Mouse (Mus musculus) inflammation-experienced regulatory T-cells, adult 6 months (primary cell): Measurements from ENCODE around the gene Samd11. TPM values are rescaled to one million over a fixed set of nuclear protein-coding genes. Genes with fewer than 3 reads are reported as not detected.
A peak's percentile ranks its signal among the peaks of the same experiment; 100 is the strongest.

ENCODE experiments used
- ATAC-seq: one replicate; pipeline ENCODE4 v1.8.0; 2017
- polyA plus RNA-seq, 3 experiments: library from polyadenylated mRNA; unstranded; fragments of 100-300 nt; shearing (Covaris generic); gene quantifications; one replicate each; pipeline ENCODE4 v1.2.1; 2017

Samd11 gene
- 1 to 10 TPM; 2.5 to 4.0 (median 3.2) TPM for polyA plus RNA-seq

DNA sequence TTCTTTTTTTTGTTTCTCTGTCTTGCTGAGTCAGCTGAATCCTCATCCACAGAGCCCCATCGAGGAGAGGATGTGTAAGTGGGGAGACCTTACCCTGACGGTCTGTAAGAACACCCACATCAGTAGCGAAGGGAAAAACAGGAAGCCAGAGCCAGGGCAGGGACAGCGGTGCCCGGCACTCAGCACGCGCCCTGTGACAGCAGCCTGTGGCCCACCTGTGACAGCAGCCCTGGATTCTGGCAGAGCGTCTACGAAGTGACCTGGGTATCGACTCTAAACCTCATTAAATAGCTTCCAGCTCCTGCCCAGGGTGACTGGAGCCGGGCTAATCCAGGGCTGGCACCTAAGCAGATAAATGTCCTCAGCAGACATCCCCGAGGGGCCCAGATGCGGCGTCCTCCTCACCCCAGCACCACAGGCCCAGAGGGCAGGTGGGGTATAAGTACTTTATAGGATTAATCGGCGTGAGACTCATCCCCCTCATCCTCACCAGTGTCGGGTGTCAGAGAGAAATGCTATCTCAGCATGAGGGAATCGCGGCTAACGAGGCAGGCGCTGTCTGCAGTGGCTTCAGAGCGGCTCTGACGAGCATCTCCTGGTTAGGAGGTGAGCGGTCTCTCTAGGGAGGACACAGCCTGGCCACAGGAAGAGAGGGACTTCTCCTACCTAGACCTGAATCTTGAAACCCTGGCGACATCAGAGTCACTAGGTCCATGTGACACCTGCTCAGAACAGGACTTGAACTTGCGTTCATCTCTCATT, at the start of gene Samd11:
Samd11 (minus strand) TSS at position 580 of the 762 bp plus-strand sequence.
- peak; percentile 79 for ATAC-seq

DNA sequence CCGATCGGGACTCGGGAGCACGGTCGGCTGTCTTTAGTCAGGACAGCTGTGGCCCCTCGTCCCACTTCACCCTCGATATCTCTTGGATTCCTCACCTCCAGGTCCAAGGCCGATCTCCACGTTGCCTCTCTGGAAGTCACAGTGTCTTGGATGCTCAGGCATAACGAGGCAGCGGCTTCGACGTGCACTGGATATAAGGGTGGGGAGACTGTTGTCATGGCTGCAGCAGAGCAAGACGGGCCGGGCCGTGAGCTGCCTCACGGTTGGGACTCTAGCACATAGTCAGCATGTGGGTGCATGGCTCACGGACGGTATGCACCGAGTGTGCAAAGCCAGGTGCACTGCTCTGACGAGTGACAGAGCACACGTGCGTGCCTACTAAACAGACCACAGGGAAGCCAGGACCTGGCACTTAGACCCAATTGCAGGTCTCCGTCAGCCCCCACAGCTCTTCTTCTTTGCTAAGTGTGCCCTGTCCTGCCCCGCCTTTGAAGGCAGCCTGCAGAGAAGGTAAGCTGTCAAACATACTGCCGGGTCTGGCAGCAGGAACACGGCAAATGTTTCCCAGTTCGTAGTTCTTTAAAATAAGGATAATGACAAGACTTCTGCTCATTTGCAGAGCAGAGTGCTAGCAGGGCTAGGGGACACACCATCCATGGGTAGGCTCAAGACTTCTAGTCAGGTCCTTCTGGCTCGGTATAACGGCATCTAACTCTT, 938 bp downstream of the Samd11 start:
- peak; percentile 20 for ATAC-seq

DNA sequence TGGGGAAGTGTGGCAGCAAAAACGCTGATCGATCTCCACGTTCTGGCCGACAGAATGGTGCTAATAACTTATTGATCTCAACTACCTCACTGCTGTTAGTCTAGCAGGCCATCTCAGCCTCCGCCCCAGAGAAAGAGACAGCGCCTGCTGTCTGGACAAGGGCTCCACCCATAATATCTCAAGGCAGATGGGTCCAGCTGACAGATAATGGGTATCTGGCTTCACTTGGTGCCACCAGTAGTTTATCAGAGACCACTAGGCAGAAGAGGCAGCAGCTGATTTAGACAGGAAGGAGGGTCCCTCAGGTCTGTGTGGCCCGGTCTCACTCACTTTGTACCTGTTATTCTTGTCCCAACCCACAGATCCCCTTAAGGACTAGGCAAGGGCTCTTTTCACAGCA, 2.4 kb downstream of the Samd11 start:
- no peak for ATAC-seq

DNA sequence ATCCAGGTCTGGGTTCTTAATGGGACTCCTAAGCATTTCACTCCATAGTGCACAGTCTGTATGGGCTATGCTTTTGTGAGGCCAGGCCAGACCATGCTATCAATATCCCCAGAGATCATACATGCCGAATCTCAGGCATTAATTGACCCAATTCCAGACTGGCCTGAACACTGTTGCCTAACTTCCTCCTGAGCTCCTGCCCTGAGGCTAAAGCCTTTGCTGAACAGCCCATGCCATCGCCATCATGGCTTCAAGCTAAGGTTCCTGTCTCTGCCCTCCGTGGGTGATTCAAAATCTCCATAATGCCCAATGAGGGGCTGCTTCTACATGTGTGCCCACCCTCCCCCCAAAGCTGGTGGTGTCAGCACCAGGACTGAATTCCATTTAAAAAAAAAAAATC, 2.8 kb downstream of the Samd11 start:
- no peak for ATAC-seq

DNA sequence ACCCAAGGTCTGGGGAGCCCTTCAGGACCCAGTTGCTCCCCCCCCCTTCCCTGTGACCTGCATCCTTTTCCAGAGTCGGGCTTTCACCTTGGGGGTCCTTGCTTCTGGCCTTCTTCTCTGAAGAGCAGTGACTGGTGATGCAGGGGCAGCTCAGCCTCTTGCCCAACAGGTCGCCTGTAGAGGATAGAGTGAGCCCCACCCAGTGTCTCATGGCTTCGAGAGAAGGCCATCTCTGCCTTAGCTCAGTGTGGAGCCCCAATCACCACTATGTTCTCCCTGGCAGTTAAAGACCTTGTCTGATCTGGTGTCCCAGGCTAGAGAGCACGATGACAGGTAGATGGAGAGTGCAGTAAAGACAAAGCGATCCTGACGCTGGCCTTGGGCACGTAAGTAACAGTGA, 3.3 kb downstream of the Samd11 start:
- ATAC-seq: no peak

DNA sequence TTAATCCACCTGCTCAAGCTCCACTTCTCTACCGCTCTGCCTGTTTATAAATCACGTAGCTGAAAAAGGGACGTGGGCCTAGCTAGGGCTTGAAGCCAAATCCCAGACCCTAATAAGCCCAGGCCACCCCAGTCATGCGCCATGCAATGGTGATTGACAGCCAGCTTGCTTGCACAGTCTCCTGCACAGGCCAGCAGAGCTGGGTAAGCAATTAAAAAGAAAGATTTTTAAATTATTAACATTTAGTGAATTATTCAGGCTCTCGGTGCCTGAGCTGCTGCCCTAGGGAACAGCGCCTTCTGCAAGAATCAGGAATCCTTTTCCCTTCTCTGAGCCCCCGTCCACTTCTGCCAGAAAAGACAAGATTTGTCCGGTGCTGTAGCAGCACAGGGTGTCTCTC, 4.4 kb downstream of the Samd11 start:
- ATAC-seq: no peak

DNA sequence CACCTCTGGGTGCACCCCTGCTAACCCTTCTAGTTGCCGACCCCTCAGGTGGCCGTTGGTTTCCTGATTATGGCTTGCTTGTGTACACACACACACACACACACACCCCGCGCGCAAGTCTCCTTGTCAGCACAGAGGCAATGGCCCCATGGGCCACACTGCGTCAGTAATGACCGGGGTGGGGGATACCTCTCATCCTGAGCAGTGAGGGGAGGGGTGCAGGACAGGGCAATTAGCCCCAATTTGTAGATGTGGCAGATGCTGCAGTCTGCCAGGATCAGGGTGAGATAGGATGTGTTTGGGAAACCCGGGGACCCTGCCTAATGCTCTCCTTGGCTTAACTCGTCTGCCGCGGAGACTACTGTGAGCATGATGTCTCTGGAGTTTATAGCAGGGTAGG, 5.9 kb downstream of the Samd11 start:
- ATAC-seq: no peak

DNA sequence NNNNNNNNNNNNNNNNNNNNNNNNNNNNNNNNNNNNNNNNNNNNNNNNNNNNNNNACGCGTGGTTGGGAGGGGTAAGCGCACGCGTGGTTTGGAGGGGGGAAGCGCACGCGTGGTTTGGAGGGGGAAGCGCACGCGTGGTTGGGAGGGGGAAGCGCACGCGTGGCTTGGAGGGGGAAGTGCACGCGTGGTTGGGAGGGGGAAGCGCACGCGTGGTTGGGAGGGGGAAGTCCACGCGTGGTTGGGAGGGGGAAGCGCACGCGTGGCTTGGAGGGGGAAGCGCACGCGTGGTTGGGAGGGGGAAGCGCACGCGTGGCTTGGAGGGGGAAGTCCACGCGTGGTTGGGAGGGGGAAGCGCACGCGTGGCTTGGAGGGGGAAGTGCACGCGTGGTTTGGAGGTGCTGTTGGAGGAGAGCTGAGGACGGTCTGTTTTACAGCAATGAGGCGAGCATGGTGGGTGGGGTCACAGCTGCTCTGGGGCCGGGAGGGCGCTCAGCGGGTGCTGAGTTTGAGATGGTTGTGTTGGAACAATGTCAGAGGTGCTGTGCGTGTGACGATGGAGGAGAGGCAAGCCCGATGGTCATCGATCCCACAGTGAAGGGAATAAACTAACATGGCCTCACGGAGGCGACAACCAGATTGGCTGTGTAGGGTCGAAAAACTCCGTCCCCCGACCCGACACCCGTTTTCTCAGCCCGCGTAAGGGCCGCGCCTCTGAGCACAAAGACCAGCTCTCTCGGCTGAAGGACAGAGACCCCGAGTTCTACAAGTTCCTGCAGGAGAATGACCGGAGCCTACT, 18.6 kb downstream of the Samd11 start:
- ATAC-seq: no peak

DNA sequence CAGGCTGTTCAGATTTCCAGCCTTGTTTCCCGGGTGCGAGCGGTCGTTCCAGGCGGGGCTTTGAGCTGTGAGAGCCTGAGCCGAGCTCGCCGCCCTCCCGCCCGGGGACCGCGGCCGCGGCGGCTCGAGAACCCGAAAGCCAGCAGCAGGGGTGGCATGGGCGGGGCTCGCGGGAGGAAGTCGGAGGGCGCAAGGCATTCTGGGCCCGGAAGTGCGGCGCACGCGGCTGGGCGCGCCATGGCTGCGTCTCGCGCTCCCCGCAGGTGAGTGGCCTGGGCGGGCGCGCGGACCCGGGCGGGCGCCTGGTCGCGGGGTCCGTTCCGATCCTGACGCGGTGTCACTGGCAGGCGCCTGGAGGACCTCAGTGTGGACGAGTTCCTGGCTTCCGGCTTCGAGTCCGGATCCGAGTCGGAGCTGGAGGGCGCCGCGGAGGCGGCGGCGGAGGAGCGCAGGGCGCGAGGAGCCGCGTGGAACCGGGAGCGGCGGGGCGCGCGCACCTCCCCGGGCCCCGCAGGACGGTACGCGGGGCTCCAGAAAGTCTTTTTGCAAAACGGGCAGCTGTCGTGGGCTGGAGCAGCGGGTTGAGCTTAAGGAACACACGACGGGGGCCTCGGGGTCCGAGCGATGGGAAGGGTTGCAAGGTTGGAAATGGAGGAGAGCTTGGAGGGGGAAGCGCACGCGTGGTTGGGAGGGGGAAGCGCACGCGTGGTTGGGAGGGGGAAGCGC, 19.5 kb downstream of the Samd11 start, which contains the start of gene Noc2l:
Noc2l (plus strand) TSS at position 203 of the 726 bp plus-strand sequence.
- peak; percentile 92 for ATAC-seq

DNA sequence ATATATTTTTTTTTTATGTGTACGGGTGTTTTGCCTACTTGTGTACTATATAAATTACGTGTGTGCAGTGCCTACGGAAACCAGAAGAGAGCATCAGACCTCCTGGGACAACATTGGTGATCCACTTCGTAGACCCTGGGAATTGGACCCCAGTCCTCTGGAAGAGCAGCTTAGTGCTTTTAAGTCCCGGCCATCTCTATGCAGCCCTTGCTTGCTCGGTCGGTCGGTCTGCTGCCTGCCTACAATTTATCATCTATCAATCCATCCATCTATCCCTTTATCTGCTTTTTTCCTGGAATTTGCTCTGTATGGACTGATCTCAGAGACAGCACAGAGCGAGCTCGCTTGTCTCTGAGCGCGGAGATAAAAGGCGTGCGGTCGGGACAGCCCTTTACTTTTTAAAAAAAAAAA, 20.1 kb downstream of the Samd11 start:
- ATAC-seq: peak; percentile 44

DNA sequence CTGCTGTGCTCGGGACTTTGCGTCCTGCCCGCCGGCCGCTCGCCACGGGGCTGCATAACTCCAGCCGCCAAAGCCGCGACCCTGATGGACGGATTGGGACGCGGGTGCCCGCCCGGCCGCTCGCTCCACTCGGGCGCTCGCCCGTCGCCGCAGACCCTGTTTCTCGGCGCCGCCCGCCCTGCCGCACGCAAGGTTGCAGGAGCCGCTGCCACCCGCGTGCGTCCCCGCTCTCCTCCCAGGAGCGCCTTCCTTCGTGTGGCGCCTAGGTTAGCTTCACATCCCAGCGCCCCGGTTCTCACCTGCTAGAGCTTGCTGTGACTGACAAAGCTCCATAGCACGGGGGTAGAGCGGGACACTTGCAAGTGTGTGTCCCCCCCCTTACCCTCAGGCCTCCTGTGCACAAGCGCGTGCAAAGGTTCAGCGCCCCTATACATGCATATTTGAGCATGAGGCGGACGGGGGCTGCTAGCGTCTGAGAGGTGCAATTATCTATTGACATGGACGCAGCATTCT, 20.7 kb downstream of the Samd11 start, which contains the start of gene Plekhn1:
Plekhn1 (minus strand) TSS at position 157 of the 513 bp plus-strand sequence.
- peak; percentile 24 for ATAC-seq

DNA sequence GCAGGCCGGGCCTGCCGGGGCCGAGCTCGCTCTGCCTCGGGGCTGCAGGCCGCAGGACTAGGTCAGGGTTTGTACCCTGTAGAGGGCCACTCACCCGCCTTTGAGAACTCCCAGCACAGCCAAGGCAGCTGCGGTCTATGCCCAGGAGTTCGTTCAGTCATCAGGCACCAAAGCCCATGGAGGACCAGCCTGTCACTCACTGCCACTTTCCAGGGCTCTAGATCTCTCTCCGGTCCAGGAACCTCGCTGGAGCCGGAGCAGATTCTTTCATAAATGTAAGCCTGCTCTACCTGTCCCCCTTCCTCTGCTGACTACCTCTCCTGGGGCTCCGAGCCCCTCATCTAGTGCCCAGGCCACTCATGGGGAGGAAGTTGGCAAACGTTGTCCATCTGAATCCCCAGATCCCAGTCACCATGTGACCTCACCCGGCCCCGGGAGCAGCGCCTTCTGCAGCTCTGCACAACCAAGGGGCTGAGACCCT, 21.4 kb downstream of the Samd11 start:
- ATAC-seq: no peak

DNA sequence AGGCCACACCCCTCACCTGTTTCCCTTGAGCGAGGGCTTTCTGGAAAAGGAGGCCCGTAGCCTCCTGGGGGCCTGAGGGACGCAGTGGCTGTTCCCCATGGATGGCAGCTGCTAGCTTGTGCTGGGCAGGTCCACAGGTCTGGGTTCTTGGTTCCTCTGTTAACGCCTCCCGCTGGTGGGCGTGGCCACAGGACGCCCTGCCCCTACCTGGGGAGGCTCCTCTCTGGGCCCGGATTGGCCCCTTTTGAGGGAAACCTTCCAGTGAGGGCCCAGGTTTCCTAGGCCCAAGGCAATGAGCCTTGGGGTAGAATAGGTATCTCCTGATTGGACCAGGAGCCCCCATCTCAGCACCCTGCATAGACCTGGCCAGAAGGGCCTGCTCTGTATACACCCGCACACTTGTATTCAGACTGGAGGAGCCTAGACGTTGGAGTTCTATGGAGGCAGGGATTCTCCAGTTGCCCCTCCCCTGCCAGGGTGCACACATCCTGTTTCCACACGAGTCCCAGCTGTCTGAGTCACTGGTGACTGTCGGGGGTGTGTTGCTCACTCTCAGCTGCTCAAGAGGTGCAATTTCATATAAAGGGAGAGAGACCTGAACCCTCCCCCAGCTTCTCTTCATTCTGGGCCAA, 26.9 kb downstream of the Samd11 start:
- no peak for ATAC-seq

DNA sequence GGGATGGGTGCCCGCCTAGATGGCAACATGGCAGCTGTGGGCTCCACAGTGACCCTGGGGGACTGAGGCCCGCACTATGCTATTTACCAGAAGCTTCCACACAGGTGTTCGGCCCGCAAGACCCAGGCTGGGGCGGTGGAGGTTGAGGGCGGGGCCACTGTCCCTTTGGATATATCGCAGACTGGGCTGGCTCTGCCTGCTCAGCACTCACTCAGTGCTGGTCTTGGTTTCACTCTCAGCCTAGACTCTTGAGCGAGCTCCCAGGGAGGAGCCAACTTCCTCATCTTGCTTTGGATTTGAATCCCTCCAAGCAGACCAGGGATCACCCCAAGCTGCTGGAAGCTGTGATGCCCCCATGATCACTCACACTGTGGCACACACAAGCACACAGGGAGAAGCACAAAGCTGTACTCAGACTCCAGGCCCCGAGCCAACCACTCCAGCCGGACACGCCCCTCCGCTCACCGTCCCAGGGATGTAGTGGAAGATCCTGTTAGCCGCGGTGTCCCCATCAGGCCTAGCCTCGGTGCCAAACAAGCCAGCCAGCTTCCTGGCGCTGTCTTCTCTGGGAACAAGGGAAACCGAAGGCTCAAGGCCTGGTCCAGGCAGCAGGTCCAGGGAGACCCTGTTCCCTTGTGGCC, 27.6 kb downstream of the Samd11 start:
- ATAC-seq: no peak

DNA sequence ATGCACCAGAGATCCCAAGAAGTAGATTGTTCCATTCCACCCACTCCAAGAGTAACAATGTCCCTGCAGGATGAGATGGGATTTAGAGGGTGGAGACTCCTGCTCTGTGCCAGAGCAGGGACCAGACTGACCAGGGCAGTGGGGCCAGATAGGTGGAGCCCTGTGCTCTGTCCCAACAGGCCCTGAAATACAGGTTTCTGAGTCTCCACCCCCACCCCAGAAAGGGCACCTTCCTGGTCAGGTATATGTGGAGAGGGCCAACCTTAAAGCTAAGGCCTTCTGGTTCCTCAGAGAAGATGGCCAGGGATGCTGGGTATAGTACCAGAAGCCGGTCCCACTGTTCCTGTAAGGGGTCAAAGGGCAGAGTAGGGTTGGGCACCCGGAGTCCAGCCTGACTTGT, 31.2 kb downstream of the Samd11 start:
- no peak for ATAC-seq

DNA sequence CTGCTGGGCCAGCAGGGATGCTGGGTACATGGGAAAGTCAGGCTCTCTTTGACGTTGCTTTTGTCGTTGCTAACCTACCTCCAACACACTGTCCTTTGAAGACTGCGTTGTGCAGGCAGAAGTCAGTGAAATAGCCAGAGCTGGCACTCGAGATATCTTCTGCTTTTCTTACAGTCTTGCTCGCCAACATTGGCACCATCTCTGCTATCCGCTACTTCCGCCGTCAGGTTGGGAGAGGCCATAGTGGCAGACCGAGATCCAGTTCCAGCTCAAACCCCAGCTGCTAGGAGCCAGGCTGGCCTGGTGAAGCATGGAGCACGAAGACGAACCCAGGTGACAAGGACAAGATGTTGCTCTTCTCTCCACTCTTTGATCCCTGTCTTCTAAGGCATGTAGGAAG, 35.5 kb downstream of the Samd11 start:
- no peak for ATAC-seq

DNA sequence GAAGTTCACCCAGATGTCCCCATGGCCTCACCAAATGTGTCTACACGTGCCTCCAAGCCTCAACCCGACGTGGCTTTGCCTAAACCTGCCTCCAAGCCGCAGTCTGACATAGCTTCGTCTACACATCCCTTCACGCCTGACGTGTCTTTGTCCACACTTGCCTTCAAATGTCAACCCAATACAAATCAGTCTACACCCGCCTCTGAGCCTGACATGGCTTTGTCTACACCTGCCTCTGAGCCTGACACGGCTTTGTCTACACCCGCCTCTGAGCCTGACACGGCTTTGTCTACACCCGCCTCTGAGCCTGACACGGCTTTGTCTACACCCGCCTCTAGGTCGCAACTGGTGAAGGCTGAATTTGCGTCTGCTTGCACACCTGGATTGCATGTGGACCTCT, 37.6 kb downstream of the Samd11 start:
- ATAC-seq: no peak

DNA sequence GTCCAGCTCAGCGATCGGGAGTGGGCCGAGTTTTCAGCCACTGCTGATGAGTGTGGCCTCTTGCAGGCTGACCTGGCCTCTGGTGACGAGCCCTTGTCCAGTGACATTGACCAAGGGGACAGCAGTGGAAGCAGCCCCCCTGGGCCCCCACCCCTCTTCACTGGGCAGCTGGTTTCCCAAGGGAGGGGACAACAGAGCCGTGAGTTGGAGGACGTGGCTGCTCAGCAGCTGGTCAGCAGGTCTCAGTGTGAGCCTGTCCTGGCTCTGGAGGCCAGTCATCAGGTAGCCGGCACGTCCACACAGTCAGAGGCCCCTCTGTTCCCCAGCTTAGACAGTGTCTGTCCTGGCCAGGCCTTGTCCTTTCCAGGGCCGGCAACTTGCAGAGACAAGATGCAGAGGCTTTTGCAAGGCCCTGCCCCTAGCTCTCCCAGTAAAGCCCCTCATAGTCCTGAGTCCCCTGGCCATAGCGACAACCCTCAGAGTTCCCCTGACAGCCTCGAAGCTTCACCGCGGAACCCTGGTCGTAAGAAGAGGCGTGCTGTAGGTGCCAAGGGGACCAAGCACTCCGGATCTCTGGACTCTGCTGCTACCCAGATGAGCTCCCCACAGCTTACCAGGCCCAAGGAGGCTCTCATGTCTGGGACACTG, 38.3 kb downstream of the Samd11 start:
- ATAC-seq: no peak

DNA sequence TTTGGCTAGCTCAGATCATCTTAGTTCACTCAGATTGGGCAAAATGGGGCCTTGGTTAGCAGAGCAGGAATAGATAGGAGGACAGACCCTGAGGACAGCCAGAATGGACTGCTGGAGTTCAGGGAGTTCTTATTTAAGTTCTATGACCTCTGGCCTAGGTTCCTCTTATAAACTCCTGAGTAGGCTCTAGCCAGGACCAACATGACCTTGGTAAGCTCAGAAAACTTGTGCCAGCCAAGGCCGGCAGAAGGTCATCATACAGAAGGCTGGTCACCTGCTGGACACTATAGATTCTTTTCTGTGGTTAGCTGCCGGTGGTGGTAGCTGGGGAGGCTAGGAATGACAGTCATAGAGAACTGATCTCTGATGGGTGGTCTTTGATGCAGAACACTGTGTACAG, 39.3 kb downstream of the Samd11 start:
- ATAC-seq: no peak

DNA sequence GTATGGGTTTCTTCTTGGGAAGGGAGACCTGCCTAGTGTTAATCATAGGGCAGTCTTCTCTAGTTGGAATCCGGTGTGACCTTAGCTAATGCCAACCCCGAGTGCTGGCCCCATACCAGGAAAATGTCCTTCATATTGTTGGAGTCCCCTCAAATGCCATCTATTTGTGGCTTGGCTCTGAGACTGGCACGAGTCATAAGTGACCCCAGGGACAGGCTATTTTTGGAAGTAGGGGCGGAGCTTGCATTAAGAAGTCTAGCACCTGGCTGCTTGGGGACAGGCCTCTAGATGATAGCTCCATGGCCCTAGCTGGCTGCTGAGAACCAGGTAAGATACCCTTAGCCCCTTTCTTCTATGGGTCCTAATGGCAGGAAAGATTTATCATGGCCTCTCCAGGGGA, 39.8 kb downstream of the Samd11 start, which contains the start of gene Perm1:
Perm1 (plus strand) TSS at position 220 of the 400 bp plus-strand sequence.
- ATAC-seq: no peak
